Mouse (Mus musculus): ENCODE data around the gene Olfr16.

Olfr16 gene

GRCm38 (mm10) chr1:172950160-172950559 is at the start of gene Olfr16:
Olfr16 (plus strand) TSS chr1:172950409.
- DNase-seq = no peak

- no peak for DNase-seq
These were observed 46.9 kb upstream of the Olfr16 start for GRCm38 (mm10) chr1:172903313-172903712.

- no peak for DNase-seq
These were observed 33.1 kb upstream of the Olfr16 start for GRCm38 (mm10) chr1:172917115-172917514.

- no peak for DNase-seq
These were observed 31.8 kb upstream of the Olfr16 start for GRCm38 (mm10) chr1:172918450-172918849.

- DNase-seq = no peak
These were observed 18.0 kb upstream of the Olfr16 start for GRCm38 (mm10) chr1:172932197-172932596.

- no peak for DNase-seq
These were observed 1.0 kb downstream of the Olfr16 start for GRCm38 (mm10) chr1:172951171-172951720.

GRCm38 (mm10) chr1:172955376-172955775 is 5.2 kb downstream of the Olfr16 start:
- no peak for DNase-seq

GRCm38 (mm10) chr1:172960452-172960851 is 10.2 kb downstream of the Olfr16 start:
- DNase-seq = no peak

GRCm38 (mm10) chr1:172989794-172990634 is 39.8 kb downstream of the Olfr16 start:
- no peak for DNase-seq

- no peak for DNase-seq
These were observed 40.4 kb downstream of the Olfr16 start for GRCm38 (mm10) chr1:172990635-172991009.

Measured in thymus, postnatal 36 days (tissue).